Mouse (Mus musculus) lung, postnatal 4 days (tissue): ENCODE data around the gene Tmeff2.

Experiments
- DNase-seq, 2 experiments: peaks; one replicate each; pipeline ENCODE4 v3.0.0; 2021

The Tmeff2 gene

DNA sequence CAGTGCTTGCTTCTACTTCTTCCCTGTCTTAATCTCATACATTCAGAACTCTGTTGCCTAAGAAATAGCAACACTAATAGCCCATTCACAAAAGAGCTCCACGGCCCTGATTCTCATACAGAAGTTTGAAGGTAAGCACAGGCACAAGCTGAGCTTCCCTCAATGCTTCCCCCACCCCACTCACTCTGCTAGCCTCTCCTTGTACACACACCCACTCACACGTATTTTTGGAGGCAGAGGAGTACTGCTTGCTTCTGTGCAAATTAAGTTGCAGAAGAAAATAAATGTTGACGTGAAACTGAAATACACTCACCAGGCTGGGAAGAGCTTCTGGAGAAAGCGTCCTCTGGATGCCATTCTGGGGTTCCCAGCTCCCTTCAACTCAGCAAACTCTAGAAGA, 80.1 kb downstream of the Tmeff2 start:
- DNase-seq: no peak

GRCm38 (mm10) chr1:50981151-50981828, 80.8 kb downstream of the Tmeff2 start:
- peak; percentile 14 to 43 for DNase-seq

DNA sequence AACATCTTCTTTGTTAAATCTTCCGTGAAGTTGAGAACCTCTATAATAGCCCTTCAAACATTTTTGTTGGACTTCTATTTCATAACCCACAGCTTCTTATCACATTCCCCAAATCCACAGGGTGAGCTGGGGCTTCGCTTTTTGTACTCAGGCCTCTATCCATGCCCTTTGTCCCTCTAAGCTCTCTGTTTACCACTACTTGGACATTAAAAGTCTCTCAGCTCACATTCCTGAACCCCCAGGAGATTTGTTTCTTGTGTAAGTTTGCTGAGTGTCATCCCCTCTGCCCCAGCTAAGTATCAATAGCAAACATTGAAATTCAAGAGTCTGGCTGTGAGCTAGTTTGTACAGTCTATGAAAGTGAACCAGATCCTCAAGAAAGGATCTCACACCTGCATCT, 90.2 kb downstream of the Tmeff2 start:
- DNase-seq: no peak

GRCm38 (mm10) chr1:50994505-50994904, 94.1 kb downstream of the Tmeff2 start:
- no peak for DNase-seq

- DNase-seq: no peak
Observed at GRCm38 (mm10) chr1:50999793-51000192, 99.3 kb downstream of the Tmeff2 start.

DNA sequence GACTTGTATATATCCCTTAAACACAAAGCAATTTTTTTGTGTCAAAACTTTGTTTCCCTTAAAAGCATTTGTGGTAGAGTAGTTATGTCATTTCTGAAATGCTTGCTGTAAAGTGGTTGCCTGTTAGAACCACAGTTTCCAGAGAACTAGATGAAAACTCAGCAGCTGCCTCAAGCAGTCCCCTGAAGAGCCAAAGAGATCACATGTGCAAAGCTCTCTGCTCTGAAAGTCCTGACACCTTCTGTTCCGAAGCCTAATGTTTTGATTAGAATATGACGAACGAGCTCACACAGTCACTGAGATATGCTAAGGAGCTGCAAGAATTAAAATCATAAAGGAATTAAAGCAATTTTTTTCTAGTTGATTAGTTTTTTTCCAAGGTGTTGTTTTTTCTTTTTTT, 107.9 kb downstream of the Tmeff2 start:
- no peak for DNase-seq

- DNase-seq: no peak
Observed at GRCm38 (mm10) chr1:51040249-51040648, 139.8 kb downstream of the Tmeff2 start.

DNA sequence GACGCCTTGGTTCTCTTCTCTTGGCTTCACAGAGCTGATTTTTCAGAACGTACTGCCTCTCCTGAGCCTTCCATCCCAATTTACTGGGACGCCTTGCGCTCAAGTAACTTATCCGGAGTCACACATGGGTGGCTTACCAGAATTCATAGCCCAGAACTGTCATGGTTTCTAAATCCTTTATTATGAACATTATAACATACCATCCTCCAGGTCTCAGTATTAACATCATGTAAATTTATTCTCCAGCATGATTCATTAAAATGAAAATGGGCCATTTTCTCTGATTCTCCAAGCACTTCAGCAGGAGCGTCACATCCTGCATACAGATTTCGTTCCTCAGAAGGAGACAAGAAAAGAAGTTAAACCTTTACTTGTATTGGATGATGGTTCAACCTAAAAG, 144.4 kb downstream of the Tmeff2 start:
- no peak for DNase-seq

GRCm38 (mm10) chr1:51064549-51064948, 164.1 kb downstream of the Tmeff2 start:
- DNase-seq: no peak

DNA sequence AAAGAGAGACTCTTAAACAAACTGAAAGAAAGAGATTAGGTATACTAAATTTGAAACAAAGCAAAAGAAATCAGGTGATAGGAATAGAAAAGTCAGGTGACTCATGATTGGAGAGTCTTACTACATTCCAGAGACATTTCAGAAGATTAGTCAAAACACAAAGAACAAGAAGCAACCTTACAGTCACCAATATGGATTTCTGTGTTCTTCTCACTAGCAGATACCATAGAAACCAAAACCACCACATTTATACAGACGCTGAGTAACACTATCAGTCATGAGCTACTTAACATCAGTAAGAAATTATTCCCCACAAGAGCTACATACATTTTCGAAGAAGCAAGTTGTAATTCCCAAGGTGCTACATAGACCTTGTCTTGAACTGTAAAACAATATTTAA, 165.2 kb downstream of the Tmeff2 start:
- no peak for DNase-seq

GRCm38 (mm10) chr1:51068814-51069213, 168.4 kb downstream of the Tmeff2 start:
- DNase-seq: no peak

- no peak for DNase-seq
Observed at GRCm38 (mm10) chr1:51069288-51069687, 168.8 kb downstream of the Tmeff2 start.

GRCm38 (mm10) chr1:51074076-51074475, 173.6 kb downstream of the Tmeff2 start:
- no peak for DNase-seq

GRCm38 (mm10) chr1:51075785-51076771, 175.6 kb downstream of the Tmeff2 start:
- DNase-seq: no peak

GRCm38 (mm10) chr1:51088921-51089320, 188.5 kb downstream of the Tmeff2 start:
- peak in 1 of 2 experiments; percentile 10 for DNase-seq

GRCm38 (mm10) chr1:51089803-51090202, 189.4 kb downstream of the Tmeff2 start:
- DNase-seq: no peak

GRCm38 (mm10) chr1:51090212-51090761, 189.8 kb downstream of the Tmeff2 start:
- DNase-seq: no peak

DNA sequence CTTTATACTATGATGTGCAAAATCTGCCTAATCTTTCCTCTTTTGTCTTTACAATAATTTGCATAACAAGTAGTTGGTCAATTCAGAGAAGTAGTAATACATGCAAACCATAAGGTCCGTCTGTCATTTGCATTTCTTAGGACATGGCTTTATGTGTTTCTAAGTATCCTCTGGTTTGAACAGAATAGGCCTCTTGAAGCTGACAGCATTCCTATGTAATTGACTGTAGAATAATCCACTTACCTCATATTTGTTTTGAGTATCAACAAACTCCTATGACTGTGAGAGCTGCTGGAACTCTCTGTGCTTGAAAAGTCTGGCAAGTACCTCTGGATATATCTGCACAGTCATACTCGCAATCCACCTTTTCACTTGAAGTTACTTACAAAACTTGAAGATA, 194.3 kb downstream of the Tmeff2 start:
- no peak for DNase-seq

- peak; percentile 20 to 55 for DNase-seq
Observed at GRCm38 (mm10) chr1:51096848-51097598, 196.6 kb downstream of the Tmeff2 start.

DNA sequence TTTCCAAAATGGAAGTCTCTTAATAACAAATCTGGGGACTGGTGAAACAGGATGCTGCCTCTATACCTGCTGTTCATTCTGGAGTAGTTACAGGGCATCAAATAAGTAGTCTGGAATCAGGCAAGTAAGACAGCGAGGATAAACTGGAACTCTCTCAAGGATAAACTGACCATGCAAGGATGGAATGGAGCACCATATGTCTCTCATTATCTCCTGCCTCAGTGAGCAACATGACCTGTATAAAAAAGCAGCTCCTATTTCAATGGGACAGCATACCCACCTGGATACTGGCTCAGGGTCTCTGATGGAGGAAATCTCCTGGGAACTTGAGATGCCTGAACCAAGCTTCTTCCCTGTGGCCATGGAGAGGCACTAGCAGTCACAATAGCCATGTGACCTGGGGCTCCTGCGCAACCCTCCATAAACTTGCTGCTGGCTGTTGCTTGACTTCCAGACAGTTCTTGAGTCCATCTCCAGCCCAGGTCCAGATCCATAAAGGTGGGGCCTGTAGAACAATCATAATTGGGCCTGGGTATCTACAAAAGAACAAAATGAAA, 200.7 kb downstream of the Tmeff2 start:
- DNase-seq: no peak

- DNase-seq: no peak
Observed at GRCm38 (mm10) chr1:51104698-51105097, 204.3 kb downstream of the Tmeff2 start.

- no peak for DNase-seq
Observed at GRCm38 (mm10) chr1:51106401-51106920, 206.0 kb downstream of the Tmeff2 start.
